Mouse (Mus musculus) ES-E14 (cell line): Measurements from ENCODE around the gene Gm13271.

Experiments
- CHD2 ChIP-seq: IDR thresholded peaks from 2 replicates; pipeline ENCODE4 v1.6.1; 2014; ENCODE audit warnings: mild to moderate bottlenecking, low read depth, low read length, inconsistent platforms
- ZNF384 ChIP-seq: IDR thresholded peaks from 2 replicates; pipeline ENCODE4 v1.6.1; 2012; ENCODE audit warnings: low read depth, low read length, inconsistent platforms

DNA sequence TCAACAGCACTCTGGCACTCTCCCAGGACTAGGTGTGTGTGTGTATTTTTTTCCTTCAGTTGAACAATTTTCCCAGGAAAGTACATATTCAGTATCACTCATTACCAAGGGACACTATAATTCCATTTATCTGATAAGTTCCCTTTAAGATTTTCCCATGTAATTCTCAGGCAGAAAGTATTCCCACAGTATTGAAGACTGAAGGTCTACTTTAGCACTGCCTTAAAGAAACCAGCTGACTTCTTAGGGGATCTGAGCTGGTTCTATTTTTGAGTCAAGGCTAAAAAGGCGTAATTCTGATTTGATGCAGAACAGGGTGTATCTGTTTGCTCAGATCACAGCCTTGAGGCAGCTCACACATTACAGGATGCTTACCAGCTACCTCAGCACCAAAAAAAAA, 36.0 kb upstream of the Gm13271 start:
- TF ChIP-seq CHD2, result no peak
- TF ChIP-seq ZNF384, result no peak
